Mouse (Mus musculus): ENCODE measurements around the gene Olfr834.

DNA sequence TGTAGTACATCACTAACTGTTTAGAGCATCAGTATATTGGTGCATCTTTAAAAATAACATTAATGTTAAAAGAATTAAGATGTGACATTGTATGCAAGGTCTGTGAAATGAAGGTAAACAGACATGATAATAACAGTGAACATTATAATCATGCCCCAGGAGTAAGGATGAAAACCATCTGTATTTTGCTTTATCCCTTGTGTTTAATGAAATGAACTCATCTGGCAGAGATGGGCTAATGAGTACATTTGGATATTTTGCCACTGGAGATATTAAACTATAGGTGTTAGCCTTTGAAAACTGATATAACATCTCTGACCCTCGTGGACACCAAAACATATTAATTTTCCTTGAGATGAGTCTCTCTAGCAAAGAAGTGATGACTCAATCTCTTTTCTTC is 44.6 kb downstream of the Olfr834 start, which contains the start of gene Olfr835:
- no peak for TF ChIP-seq POLR2A (IDR thresholded peaks at IDR 0.05; ENCODE audit: borderline replicate concordance, extremely low read depth, low read depth, low read length)
- no peak for TF ChIP-seq CTCF (IDR thresholded peaks at IDR 0.05; ENCODE audit: insufficient read depth, low read length)

Data from lung, adult 2 months (tissue).